Mouse (Mus musculus) retina, adult 2 months (tissue): ENCODE measurements around the gene Alg5.
"Not testable (repeated sequence)": the region's sequence is repeated elsewhere in the genome, so short reads cannot be mapped to it uniquely, and the experiment has no call there.

Source experiments
- DNase-seq: peaks from one replicate; pipeline ENCODE4 v3.0.0-alpha.2; 2012; ENCODE audit warnings: low read depth, low spot score

Gene Alg5

DNA sequence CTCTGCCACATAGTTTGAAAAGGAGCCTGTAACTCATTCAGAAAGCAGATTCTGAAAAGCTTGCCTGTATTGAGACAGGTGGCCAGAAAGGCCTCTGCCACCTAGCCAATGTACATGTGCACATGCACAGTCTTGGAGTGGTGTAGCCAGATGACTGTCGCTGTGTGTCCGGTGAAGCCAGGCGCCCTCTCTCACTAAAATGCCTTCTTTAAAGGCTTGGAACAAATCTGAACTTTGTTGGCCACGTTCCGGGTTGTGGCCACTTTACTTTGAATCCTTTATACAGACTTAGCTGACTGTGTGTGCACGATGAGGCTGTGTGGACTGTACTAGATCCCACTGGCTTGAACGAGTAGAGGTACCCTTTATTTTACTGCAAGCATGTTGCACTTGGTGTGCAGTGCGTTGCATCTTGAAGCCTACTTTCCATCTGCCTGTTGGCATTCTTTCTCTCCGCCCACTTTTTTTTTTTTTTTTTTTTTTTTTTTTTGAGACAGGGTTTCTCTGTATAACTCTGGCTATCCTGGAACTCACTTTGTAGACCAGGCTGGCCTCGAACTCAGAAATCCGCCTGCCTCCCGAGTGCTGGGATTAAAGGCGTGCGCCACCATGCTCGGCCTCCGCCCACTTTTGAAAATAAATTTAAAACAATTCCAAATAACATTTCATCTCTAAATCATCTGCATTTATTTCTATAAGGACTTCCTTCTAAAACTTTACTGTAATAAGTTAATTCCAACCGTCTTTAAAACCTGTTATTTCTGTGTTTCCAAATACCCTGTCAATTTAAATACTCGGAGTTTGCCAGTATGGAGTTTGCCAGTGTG lies 975 bp downstream of the Alg5 start:
- DNase-seq, result no peak

DNA sequence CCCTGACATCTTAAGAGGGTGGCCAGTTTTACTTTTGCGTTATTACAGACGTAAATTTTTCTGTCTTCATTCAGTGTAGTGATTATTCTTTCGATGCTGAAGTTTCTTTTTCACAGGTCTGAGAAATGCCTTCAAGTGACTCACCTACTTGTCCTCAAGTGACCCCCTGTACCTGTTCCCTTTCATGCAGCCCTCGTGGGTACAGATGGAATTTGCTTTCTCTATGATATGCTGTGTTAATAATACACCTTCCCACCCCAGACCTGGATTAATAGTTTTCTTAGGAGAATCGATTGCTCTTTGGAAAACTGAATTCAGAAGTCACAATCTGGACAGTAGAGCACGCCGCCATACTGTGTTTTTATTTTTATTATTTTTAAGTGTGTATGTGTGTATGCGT lies 2.0 kb downstream of the Alg5 start:
- no peak for DNase-seq

DNA sequence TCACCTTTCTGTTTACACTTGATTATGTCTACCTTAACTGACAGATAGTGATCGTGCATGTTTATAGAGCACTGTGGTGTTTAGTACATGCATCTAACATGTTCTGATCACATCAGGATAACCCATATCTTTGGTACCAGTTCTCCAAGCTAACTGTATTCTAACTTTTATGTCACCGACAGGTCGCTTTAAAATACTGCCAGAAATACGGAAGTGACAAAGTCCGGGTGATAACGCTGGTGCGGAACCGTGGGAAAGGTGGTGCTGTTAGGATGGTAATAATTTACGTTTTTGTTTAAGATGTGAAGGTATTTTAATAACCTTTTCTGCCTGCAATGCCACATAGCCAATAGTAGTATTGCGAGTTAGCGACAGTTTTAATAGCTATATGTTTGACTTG lies 6.6 kb downstream of the Alg5 start:
- no peak for DNase-seq

- no peak for DNase-seq
Observed at GRCm38 (mm10) chr3:54745799-54746198, 10.5 kb downstream of the Alg5 start.

DNA sequence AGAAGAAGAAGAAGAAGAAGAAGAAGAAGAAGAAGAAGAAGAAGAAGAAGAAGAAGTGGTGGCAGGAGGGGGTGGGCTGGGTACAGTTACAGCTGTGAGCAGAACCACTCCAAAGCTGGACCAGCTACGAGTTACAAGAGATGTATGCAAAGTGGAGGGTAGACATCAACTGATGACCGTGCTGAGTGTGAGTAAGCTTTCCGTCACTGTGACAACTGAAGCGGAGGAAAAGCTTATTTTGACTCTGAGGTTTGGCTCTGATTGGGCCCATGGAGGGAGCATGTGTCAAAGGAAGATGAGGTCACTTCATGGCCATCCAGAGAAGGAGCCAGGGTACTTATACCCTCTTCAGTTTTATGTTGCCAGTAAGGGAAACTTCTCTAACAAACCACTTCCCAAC lies 18.1 kb downstream of the Alg5 start:
- DNase-seq, result no peak

- DNase-seq, result no peak
Observed at GRCm38 (mm10) chr3:54755145-54756041, 20.1 kb downstream of the Alg5 start, which contains the start of gene Smad9. Gene Smad9, plus strand, starts transcription at chr3:54755582.

DNA sequence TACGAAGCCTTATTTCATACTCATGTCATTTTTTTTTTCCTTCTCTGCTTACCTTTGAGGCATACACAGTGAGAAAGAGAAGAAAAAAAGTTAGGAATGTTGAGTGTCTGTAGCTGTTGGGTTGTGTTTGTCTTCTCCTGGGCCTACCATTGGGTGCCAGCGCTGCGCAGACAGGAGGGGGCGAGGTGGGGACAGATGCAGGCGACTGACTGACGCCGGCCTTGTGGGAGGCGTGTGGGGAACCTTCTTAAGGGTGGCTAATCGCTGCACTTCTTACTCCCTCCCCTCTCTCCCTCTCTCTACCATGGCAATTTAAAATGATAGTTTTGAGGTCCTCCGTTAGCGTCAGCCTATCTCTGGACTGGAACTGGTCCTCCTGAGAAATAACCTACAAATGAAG lies 20.7 kb downstream of the Alg5 start:
- no peak for DNase-seq

- no peak for DNase-seq
Observed at GRCm38 (mm10) chr3:54757446-54757845, 22.1 kb downstream of the Alg5 start.

DNA sequence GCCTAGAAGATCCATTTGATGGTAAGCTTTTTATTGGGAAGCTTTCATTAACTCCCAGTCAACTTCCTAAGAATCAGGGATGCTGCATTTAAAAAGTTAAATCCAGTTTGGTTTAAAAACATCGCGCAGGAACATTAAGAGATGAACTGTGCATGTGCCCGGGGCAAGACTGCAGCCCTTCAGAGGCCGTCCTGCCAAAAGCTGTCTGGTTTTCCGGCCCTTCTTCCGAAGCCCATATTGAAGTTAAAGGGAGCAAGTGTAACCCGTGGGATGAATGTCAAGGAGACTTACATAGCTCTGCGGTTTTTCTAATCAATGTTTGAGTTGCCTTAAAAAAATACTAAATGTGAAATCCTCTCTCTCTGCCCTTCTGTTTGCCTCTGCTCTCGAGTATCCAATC lies 23.9 kb downstream of the Alg5 start:
- no peak for DNase-seq

GRCm38 (mm10) chr3:54760321-54761115 lies 25.2 kb downstream of the Alg5 start:
- no peak for DNase-seq

GRCm38 (mm10) chr3:54761258-54761657 lies 25.9 kb downstream of the Alg5 start:
- no peak for DNase-seq

- DNase-seq, result no peak
Observed at GRCm38 (mm10) chr3:54764418-54764817, 29.1 kb downstream of the Alg5 start.

GRCm38 (mm10) chr3:54765521-54765920 lies 30.2 kb downstream of the Alg5 start:
- not testable (repeated sequence) for DNase-seq

GRCm38 (mm10) chr3:54766034-54766433 lies 30.7 kb downstream of the Alg5 start:
- no peak for DNase-seq

GRCm38 (mm10) chr3:54766811-54767210 lies 31.5 kb downstream of the Alg5 start:
- no peak for DNase-seq

DNA sequence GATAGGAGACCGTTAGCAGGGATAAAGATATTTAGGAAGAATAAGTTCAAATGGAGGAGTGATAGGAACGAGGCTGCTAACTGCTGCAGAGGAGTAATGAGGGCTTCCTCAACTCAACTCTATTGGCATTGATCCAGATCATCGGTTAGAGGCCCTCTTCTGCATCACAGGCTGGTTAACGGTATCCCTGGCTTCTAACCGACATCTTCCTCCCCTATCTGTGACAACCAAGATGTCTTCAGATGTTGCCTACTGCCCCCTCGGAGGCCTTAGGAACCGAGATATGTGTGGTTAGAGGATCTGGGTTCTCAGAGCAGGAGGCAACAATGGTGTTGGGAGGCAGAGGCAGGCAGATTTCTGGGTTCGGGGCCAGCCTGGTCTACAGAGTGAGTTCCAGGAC lies 33.3 kb downstream of the Alg5 start:
- DNase-seq, result no peak

GRCm38 (mm10) chr3:54769349-54770275 lies 34.3 kb downstream of the Alg5 start:
- DNase-seq, result no peak

GRCm38 (mm10) chr3:54773613-54774012 lies 38.3 kb downstream of the Alg5 start:
- no peak for DNase-seq

GRCm38 (mm10) chr3:54775989-54776631 lies 40.8 kb downstream of the Alg5 start:
- no peak for DNase-seq

- DNase-seq, result no peak
Observed at GRCm38 (mm10) chr3:54790601-54791000, 55.3 kb downstream of the Alg5 start.
